Mouse (Mus musculus): ENCODE results near the gene Taf8. TPM values are rescaled to one million over a fixed set of nuclear protein-coding genes. Genes with fewer than 3 reads are reported as not detected.

Gene Taf8
- total and polyA plus RNA-seq, 3 experiments: 15.2 to 25.7 TPM; not detected in 1

- Histone ChIP-seq H3K27me3 (ENCODE audit: control insufficient read depth in 1 of 2, insufficient read depth in 2 of 2, low read length in 2 of 2) (peaks cover 3 to 5% of the 10 kb centered on the region in 2 experiments; a peak in 3 of 4 replicates), H3K9ac (ENCODE audit: control insufficient read depth, low read depth, low read length, poor library complexity, severe bottlenecking) (no peak overlapping the region)
- DNase-seq (ENCODE audit: low read depth, low spot score): no peak
Observed at GRCm38 (mm10) chr17:47470121-47470520, 32.0 kb downstream of the Taf8 start.

GRCm38 (mm10) chr17:47469642-47470041 is 32.5 kb downstream of the Taf8 start:
- TF ChIP-seq BHLHE40 (IDR thresholded peaks at IDR 0.05; ENCODE audit: borderline replicate concordance, low read depth, low read length) (no peak), ZMIZ1 (IDR thresholded peaks at IDR 0.05; ENCODE audit: low read depth, low read length) (no peak), NRF1 (IDR thresholded peaks at IDR 0.05; ENCODE audit: insufficient read depth, low read depth, low read length, poor library complexity, severe bottlenecking) (no peak), UBTF (IDR thresholded peaks at IDR 0.05; ENCODE audit: borderline replicate concordance, insufficient read depth, low read depth, low read length) (no peak), CTCF (IDR thresholded peaks at IDR 0.05 in 2 of 3, conservative IDR thresholded peaks at IDR 0.05 in 1 of 3; ENCODE audit: control insufficient read depth in 1 of 3, insufficient read depth in 1 of 3, low read depth in 2 of 3, low read length in 3 of 3, poor library complexity in 1 of 3, severe bottlenecking in 1 of 3) (no peak), ZKSCAN1 (IDR thresholded peaks at IDR 0.05; ENCODE audit: low read depth, low read length) (no peak), CHD1 (IDR thresholded peaks at IDR 0.05; ENCODE audit: low read depth, low read length) (no peak), ELF1 (IDR thresholded peaks at IDR 0.05; ENCODE audit: low read depth, low read length) (no peak), GATA1 (IDR thresholded peaks at IDR 0.05; ENCODE audit: low read depth, low read length) (no peak), MAX (IDR thresholded peaks at IDR 0.05; ENCODE audit: low read length) (no peak), POLR2AphosphoS2 (IDR thresholded peaks at IDR 0.05; ENCODE audit: low read length) (no peak), SIN3A (IDR thresholded peaks at IDR 0.05; ENCODE audit: low read length) (no peak), RAD21 (IDR thresholded peaks at IDR 0.05; ENCODE audit: low read depth, low read length) (no peak), RCOR1 (IDR thresholded peaks at IDR 0.05; ENCODE audit: low read depth, low read length) (no peak)
- H3K27me3 ChIP-seq (ENCODE audit: control insufficient read depth in 1 of 2, insufficient read depth in 2 of 2, low read length in 2 of 2): peaks cover 3 to 5% of the 10 kb centered on the region in 2 experiments; a peak in 3 of 4 replicates

More at GRCm38 (mm10) chr17:47470121-47470520, 32.0 kb downstream of the Taf8 start:
- no peak overlapping the region for H3K27ac ChIP-seq (ENCODE audit: control insufficient read depth, low read depth, low read length)
- H3K36me3 ChIP-seq (ENCODE audit: control insufficient read depth in 1 of 2, insufficient read depth in 2 of 2, low read length in 2 of 2): no peaks in the 10 kb centered on the region
- no peak overlapping the region for H3K4me3 ChIP-seq (ENCODE audit: control insufficient read depth in 1 of 2, insufficient read depth in 1 of 2, low read depth in 2 of 2, low read length in 2 of 2)
- H3K79me2 ChIP-seq (ENCODE audit: control insufficient read depth, insufficient read depth, low read length, poor library complexity): no peaks in the 10 kb centered on the region
- no peaks in the 10 kb centered on the region for H3K9me3 ChIP-seq (replicated peaks; ENCODE audit: insufficient read depth, low read length)
- no peaks in the 10 kb centered on the region; a peak in 1 of 4 replicates for H3K4me1 ChIP-seq (ENCODE audit: control insufficient read depth in 1 of 2, insufficient read depth in 2 of 2, low read length in 2 of 2)
- TF ChIP-seq POLR2AphosphoS2 (IDR thresholded peaks at IDR 0.05; ENCODE audit: low read length) (no peak), MXI1 (IDR thresholded peaks at IDR 0.05; ENCODE audit: low read depth, low read length) (no peak)

More at GRCm38 (mm10) chr17:47469642-47470041, 32.5 kb downstream of the Taf8 start:
- no peak overlapping the region for H3K27ac ChIP-seq (ENCODE audit: control insufficient read depth, low read depth, low read length)
- H3K9me3 ChIP-seq (replicated peaks; ENCODE audit: insufficient read depth, low read length): no peaks in the 10 kb centered on the region
- no peak overlapping the region for H3K9ac ChIP-seq (ENCODE audit: control insufficient read depth, low read depth, low read length, poor library complexity, severe bottlenecking)
- H3K4me3 ChIP-seq (ENCODE audit: control insufficient read depth in 1 of 2, insufficient read depth in 1 of 2, low read depth in 2 of 2, low read length in 2 of 2): no peak overlapping the region
- no peaks in the 10 kb centered on the region for H3K79me2 ChIP-seq (ENCODE audit: control insufficient read depth, insufficient read depth, low read length, poor library complexity)
- no peaks in the 10 kb centered on the region; a peak in 1 of 4 replicates for H3K4me1 ChIP-seq (ENCODE audit: control insufficient read depth in 1 of 2, insufficient read depth in 2 of 2, low read length in 2 of 2)
- DNase-seq (ENCODE audit: low read depth, low spot score): no peak
- H3K36me3 ChIP-seq (ENCODE audit: control insufficient read depth in 1 of 2, insufficient read depth in 2 of 2, low read length in 2 of 2): no peaks in the 10 kb centered on the region
